Mouse (Mus musculus) heart, adult 2 months (tissue): ENCODE data around the gene Uroc1. TPM values are rescaled to one million over a fixed set of nuclear protein-coding genes. Genes with fewer than 3 reads are reported as not detected.

Experiments used
- DNase-seq, 2 experiments: peaks; one replicate each; pipeline ENCODE4 v3.0.0; 2021
- H3K27ac ChIP-seq: fragments of 200-600 bp; 2 replicates; pipeline ENCODE4 v1.8.1; 2022
- H3K27me3 ChIP-seq: fragments of 200-500 bp; 2 replicates; pipeline ENCODE4 v1.6.1; 2012; ENCODE audit warnings: mild to moderate bottlenecking, low read length, inconsistent platforms, mixed read lengths; ENCODE audit not compliant: control insufficient read depth, insufficient read depth
- H3K36me3 ChIP-seq: fragments of 200-500 bp; 2 replicates; pipeline ENCODE4 v1.6.1; 2012; ENCODE audit warnings: low read length, inconsistent platforms; ENCODE audit not compliant: control insufficient read depth, insufficient read depth
- H3K4me1 ChIP-seq: fragments of 200-500 bp; 2 replicates; pipeline ENCODE4 v1.6.1; 2011; ENCODE audit warnings: low read length; ENCODE audit not compliant: control insufficient read depth, insufficient read depth
- H3K4me3 ChIP-seq: fragments of 200-600 bp; 2 replicates; pipeline ENCODE4 v1.8.1; 2022
- H3K79me2 ChIP-seq: fragments of 200-500 bp; replicated peaks from 2 replicates; pipeline ENCODE4 v1.6.1; 2012; ENCODE audit warnings: mild to moderate bottlenecking, inconsistent platforms, low read length, moderate library complexity, mixed read lengths; ENCODE audit not compliant: control insufficient read depth, insufficient read depth
- H3K9ac ChIP-seq: fragments of 200-500 bp; 2 replicates; pipeline ENCODE4 v1.6.1; 2012; ENCODE audit warnings: low read depth, mild to moderate bottlenecking, control low read depth, inconsistent platforms, low read length, mixed read lengths
- CTCF ChIP-seq: fragments of 200-600 bp; IDR thresholded peaks from 2 replicates; pipeline ENCODE4 v1.8.1; 2022; ENCODE audit warnings: antibody characterized with exemption, mild to moderate bottlenecking, moderate library complexity
- EP300 ChIP-seq: fragments of 200-500 bp; IDR thresholded peaks from 2 replicates; pipeline ENCODE4 v1.6.1; 2011; ENCODE audit warnings: low read depth, low read length, control low read depth; ENCODE audit not compliant: insufficient read depth
- POLR2A ChIP-seq: fragments of 200-500 bp; IDR thresholded peaks from 2 replicates; pipeline ENCODE4 v1.6.1; 2011; ENCODE audit warnings: mild to moderate bottlenecking, low read depth, low read length, control low read depth; ENCODE audit not compliant: insufficient read depth
- WGBS: fragments of 180-500 bp; shearing (Covaris S2); methylation state at CpG from one replicate; pipeline ENCODE4 v1.1.7; 2018; 5-methylcytosine and 5-hydroxymethylcytosine counted together
- intact Hi-C: fragments of 180-260 bp; cut with DNase I; formaldehyde crosslinking; loops from one replicate; pipeline ENCODE4 v1.15.1; 2025
- polyA plus RNA-seq: library from polyadenylated mRNA; depleted of rRNA; stranded (reverse); fragments of >200 nt; gene quantifications from 2 replicates; pipeline ENCODE4 v1.2.3, GENCODE M21; 2012
- total RNA-seq, 2 experiments: library from RNA; stranded (reverse); gene quantifications; 2 replicates each; pipeline ENCODE4 v1.2.3; 2021

Uroc1 gene
- total and polyA plus RNA-seq, 3 experiments = not detected

- TF ChIP-seq POLR2A = no peak
- no peak for TF ChIP-seq EP300
- no peak for TF ChIP-seq CTCF
- peaks cover 27% of the 10 kb centered on the region for H3K36me3 ChIP-seq
- no peak overlapping the region for H3K27ac ChIP-seq
- no peak overlapping the region for H3K4me3 ChIP-seq
- DNase-seq = no peak
- H3K27me3 ChIP-seq = no peaks in the 10 kb centered on the region
- 62% methylated on average over 4 of the region's 4 CpGs for WGBS
- peaks cover 8% of the 10 kb centered on the region; the same call in 1 of the 2 replicates for H3K4me1 ChIP-seq
- intact Hi-C loops = no loop called here
- no peak overlapping the region for H3K9ac ChIP-seq
- peaks cover 3% of the 10 kb centered on the region for H3K79me2 ChIP-seq
Observed at GRCm38 (mm10) chr6:90374647-90375046, 41.6 kb downstream of the Uroc1 start.

- DNase-seq = no peak
- Histone ChIP-seq H3K9ac (no peak overlapping the region), H3K27ac (no peak overlapping the region), H3K36me3 (peaks cover 13% of the 10 kb centered on the region), H3K4me1 (no peaks in the 10 kb centered on the region), H3K79me2 (no peaks in the 10 kb centered on the region), H3K27me3 (no peaks in the 10 kb centered on the region), H3K4me3 (no peak overlapping the region)
- WGBS = 96% methylated on average over 2 of the region's 2 CpGs
- intact Hi-C loops = no loop called here
- TF ChIP-seq EP300 = no peak
- TF ChIP-seq CTCF = no peak
- TF ChIP-seq POLR2A = no peak
Observed at GRCm38 (mm10) chr6:90377708-90378107, 44.6 kb downstream of the Uroc1 start.

GRCm38 (mm10) chr6:90381465-90381864 is 48.4 kb downstream of the Uroc1 start:
- WGBS = 96% methylated on average over 2 of the region's 2 CpGs
- Histone ChIP-seq H3K27ac (no peak overlapping the region), H3K36me3 (0 out of 2 replicates have a peak, but pooled peaks cover 2% of the 10 kb centered on the region), H3K79me2 (no peaks in the 10 kb centered on the region), H3K9ac (no peak overlapping the region), H3K4me3 (no peak overlapping the region), H3K4me1 (no peaks in the 10 kb centered on the region), H3K27me3 (no peaks in the 10 kb centered on the region)
- no peak for TF ChIP-seq POLR2A
- no peak for TF ChIP-seq EP300
- TF ChIP-seq CTCF = no peak
- no peak for DNase-seq
- intact Hi-C loops = no loop called here

GRCm38 (mm10) chr6:90390629-90391028 is 57.5 kb downstream of the Uroc1 start:
- intact Hi-C loops = no loop called here
- Histone ChIP-seq H3K4me1 (no peaks in the 10 kb centered on the region), H3K27me3 (no peaks in the 10 kb centered on the region), H3K4me3 (no peak overlapping the region), H3K9ac (no peak overlapping the region), H3K27ac (no peak overlapping the region), H3K79me2 (no peaks in the 10 kb centered on the region), H3K36me3 (peaks cover 5% of the 10 kb centered on the region)
- TF ChIP-seq POLR2A (no peak), EP300 (no peak), CTCF (no peak)
- 77% methylated on average over 4 of the region's 4 CpGs for WGBS
- no peak for DNase-seq

- no peak for DNase-seq
- Histone ChIP-seq H3K79me2 (no peaks in the 10 kb centered on the region), H3K27ac (no peak overlapping the region), H3K4me1 (no peaks in the 10 kb centered on the region), H3K4me3 (no peak overlapping the region), H3K36me3 (no peaks in the 10 kb centered on the region), H3K27me3 (no peaks in the 10 kb centered on the region), H3K9ac (no peak overlapping the region)
- WGBS = 77% methylated on average over 3 of the region's 3 CpGs
- TF ChIP-seq EP300 (no peak), CTCF (no peak), POLR2A (no peak)
- intact Hi-C loops = no loop called here
Observed at GRCm38 (mm10) chr6:90393948-90394347, 60.9 kb downstream of the Uroc1 start.

- no peak overlapping the region for H3K9ac ChIP-seq
Observed at GRCm38 (mm10) chr6:90395751-90396150, 62.7 kb downstream of the Uroc1 start.

More at GRCm38 (mm10) chr6:90395751-90396150, 62.7 kb downstream of the Uroc1 start:
- no peak for DNase-seq
- Histone ChIP-seq H3K27ac (no peak overlapping the region), H3K79me2 (no peaks in the 10 kb centered on the region), H3K4me1 (no peaks in the 10 kb centered on the region), H3K27me3 (no peaks in the 10 kb centered on the region), H3K4me3 (no peak overlapping the region), H3K36me3 (no peaks in the 10 kb centered on the region)
- TF ChIP-seq EP300 = no peak
- TF ChIP-seq POLR2A = no peak
- TF ChIP-seq CTCF = no peak
- intact Hi-C loops = no loop called here
- 94% methylated on average over 2 of the region's 2 CpGs for WGBS
